Mouse (Mus musculus) midbrain, embryonic 11.5 days (tissue): ENCODE measurements around the gene Vti1a. TPM values are rescaled to one million over a fixed set of nuclear protein-coding genes. Genes with fewer than 3 reads are reported as not detected.

Source experiments
- ATAC-seq: fragments of 200-750 bp; cut with Nextera tagmentation; 2 replicates; pipeline ENCODE4 v1.8.0; 2017; ENCODE audit warnings: moderate TSS enrichment, moderate library complexity; ENCODE audit not compliant: low FRiP score
- DNase-seq: peaks from one replicate; pipeline ENCODE4 v3.0.0; 2015; ENCODE audit warnings: low spot score; ENCODE audit errors: missing footprints
- H3K27ac ChIP-seq: fragments of 300-500 bp; sonication (generic); 2 replicates; pipeline ENCODE4 v1.5.1; 2014; ENCODE audit warnings: low read depth, low read length
- H3K27me3 ChIP-seq: fragments of 300-500 bp; sonication (generic); 2 replicates; pipeline ENCODE4 v1.6.1; 2014; ENCODE audit warnings: mild to moderate bottlenecking, low read length, moderate library complexity, mixed read lengths; ENCODE audit not compliant: control insufficient read depth, insufficient read depth
- H3K36me3 ChIP-seq: fragments of 300-500 bp; sonication (generic); 2 replicates; pipeline ENCODE4 v1.6.1; 2014; ENCODE audit warnings: mild to moderate bottlenecking, low read length, moderate library complexity, mixed read lengths; ENCODE audit not compliant: control insufficient read depth, insufficient read depth
- H3K4me1 ChIP-seq: fragments of 300-500 bp; sonication (generic); 2 replicates; pipeline ENCODE4 v1.6.1; 2014; ENCODE audit warnings: low read length; ENCODE audit not compliant: control insufficient read depth, insufficient read depth
- H3K4me2 ChIP-seq: fragments of 300-500 bp; sonication (generic); 2 replicates; pipeline ENCODE4 v1.6.1; 2014; ENCODE audit warnings: mild to moderate bottlenecking, moderate library complexity
- H3K4me3 ChIP-seq: fragments of 300-500 bp; sonication (generic); 2 replicates; pipeline ENCODE4 v1.5.1; 2014; ENCODE audit warnings: low read depth, low read length
- H3K9ac ChIP-seq: fragments of 300-500 bp; sonication (generic); 2 replicates; pipeline ENCODE4 v1.6.1; 2014; ENCODE audit warnings: low read length
- H3K9me3 ChIP-seq: fragments of 300-500 bp; sonication (generic); 2 replicates; pipeline ENCODE4 v1.6.1; 2016; ENCODE audit warnings: low read length; ENCODE audit not compliant: control insufficient read depth
- WGBS: fragments of 180-500 bp; shearing (Covaris S2); extraction: QIAGEN DNeasy Blood & Tissue Kit; methylation state at CpG from one replicate; pipeline ENCODE4 v1.1.7; 2014; 5-methylcytosine and 5-hydroxymethylcytosine counted together
- polyA plus RNA-seq: library from polyadenylated mRNA; unstranded; fragments of >200 nt; fragmentation: Nextera tagmentation; extraction: Ambion mirVana; gene quantifications from 2 replicates; pipeline ENCODE4 v1.2.1, GENCODE M21; 2014

Vti1a gene
- polyA plus RNA-seq, 1 experiment from 2014 or later, result 27.1 TPM

DNA sequence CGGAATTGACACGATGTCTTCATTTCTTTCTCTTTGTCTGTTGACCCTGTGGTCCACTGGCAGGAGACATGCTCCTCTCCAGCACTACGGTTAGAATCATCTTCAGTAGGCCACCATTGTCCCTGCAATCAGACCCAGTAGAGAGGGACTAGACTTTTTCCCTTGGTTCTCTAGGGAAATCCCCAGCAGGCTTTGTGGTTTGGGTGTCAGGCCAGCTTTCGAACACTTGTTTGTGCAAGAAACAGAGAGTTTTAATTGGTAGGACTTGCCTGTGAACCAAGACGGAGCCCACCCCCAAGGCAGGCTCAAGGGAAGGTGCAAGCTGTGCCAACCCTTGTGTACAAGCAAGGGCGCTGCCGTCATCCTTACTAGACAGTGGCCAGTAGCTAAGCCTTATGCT, 302.5 kb downstream of the Vti1a start:
- Histone ChIP-seq H3K4me3 (no peak overlapping the region), H3K4me2 (no peak overlapping the region), H3K27ac (no peak overlapping the region), H3K9me3 (no peaks in the 10 kb centered on the region), H3K4me1 (peaks cover 6% of the 10 kb centered on the region), H3K36me3 (no peaks in the 10 kb centered on the region), H3K9ac (no peak overlapping the region), H3K27me3 (no peaks in the 10 kb centered on the region)
- no peak for DNase-seq
- no peak for ATAC-seq
- 93% methylated on average over 7 of the region's 7 CpGs for WGBS

DNA sequence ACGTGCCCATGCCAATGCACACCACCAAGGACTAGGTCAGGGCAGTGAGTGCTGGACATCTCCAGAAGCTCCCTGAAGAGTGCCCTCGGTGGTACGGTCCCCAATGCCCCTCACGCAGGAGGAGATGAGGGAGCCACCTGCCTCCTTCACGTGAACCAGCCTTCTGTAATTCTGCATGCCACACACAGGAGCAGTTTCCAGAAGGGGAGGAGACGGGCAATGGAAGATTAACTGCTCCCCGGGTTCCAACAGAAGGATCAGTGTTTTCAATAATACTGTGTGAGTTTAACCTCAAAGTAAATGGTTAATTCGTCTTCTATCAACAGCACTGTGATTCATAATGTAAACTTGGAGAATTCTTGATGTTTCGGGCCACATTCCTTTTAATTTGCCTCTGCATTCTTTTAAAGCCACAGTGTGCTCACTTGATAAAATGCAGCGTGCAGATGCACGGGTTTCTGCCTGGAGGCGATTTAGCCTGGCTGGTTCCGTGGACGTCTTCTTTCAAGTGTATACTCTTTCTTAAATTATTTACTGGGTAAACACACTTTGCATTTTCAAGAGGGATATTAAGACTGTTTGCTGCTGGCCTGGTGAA, 304.4 kb downstream of the Vti1a start:
- Histone ChIP-seq H3K27ac (no peak overlapping the region), H3K27me3 (no peaks in the 10 kb centered on the region), H3K4me1 (peaks cover 6% of the 10 kb centered on the region), H3K36me3 (no peaks in the 10 kb centered on the region), H3K4me3 (no peak overlapping the region), H3K9ac (no peak overlapping the region), H3K9me3 (no peaks in the 10 kb centered on the region), H3K4me2 (no peak overlapping the region)
- ATAC-seq, result no peak
- WGBS, result 72% methylated on average over 14 of the region's 14 CpGs
- DNase-seq, result no peak

DNA sequence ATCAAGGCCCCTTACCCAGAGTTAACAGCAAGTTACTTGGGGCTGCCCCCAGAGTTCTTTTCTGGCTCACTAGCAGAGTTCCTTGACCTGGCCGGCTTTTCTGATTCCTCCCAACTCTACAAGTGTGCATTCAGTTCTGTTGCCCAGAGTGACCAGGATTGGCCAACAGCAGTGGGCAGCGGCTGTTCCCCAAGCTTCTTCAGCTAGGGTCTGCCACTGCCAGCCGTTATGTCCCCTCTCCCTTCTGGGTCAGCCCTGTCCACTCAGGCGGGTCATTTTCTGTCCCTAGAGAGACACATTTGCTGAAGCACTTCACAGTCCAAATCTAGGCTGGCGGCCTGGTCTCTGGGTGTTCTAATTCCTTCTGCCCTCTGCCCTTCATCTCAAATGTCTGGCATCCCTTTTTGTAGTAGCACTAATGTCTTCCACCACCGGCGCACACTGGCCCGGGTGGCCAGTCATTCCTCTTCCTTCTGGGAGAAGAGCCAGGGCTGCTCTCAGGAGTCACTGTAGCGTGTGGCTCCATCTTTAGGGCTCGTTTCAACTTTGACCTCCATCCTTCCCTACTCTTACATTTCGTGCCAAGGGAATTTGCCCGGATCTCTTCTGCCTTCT, 305.0 kb downstream of the Vti1a start:
- H3K4me1 ChIP-seq, result peaks cover 8% of the 10 kb centered on the region
- H3K9ac ChIP-seq, result no peak overlapping the region
- no peaks in the 10 kb centered on the region for H3K9me3 ChIP-seq
- no peak overlapping the region for H3K27ac ChIP-seq
- no peaks in the 10 kb centered on the region; the same call in 1 of the 2 replicates for H3K36me3 ChIP-seq
- H3K4me2 ChIP-seq, result no peak overlapping the region
- DNase-seq, result no peak
- H3K27me3 ChIP-seq, result no peaks in the 10 kb centered on the region
- no peak for ATAC-seq
- WGBS, result 79% methylated on average over 12 of the region's 12 CpGs
- no peak overlapping the region for H3K4me3 ChIP-seq

DNA sequence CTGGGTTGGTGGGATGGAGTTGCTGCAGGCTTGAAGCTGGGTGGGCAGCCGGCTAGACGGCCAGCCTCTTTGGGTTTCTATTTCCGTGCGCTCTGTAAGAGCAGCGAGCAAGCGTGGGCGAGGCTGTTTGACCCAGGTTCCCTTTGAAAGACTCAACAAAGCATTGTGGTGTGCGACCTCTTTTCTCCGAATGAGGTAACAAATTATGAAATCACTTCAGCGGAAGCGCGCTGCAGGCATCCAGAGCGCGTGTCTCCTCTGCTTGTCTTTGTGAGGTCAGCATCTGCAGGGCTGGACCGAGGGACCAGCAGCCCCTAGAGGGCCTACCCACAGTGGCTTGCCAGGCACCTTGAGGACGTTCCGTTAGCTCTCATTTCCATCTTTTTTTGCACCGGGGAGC, 306.7 kb downstream of the Vti1a start:
- Histone ChIP-seq H3K4me3 (no peak overlapping the region), H3K4me1 (peaks cover 12% of the 10 kb centered on the region), H3K9me3 (no peaks in the 10 kb centered on the region), H3K27ac (no peak overlapping the region), H3K36me3 (no peaks in the 10 kb centered on the region; the same call in 1 of the 2 replicates), H3K4me2 (no peak overlapping the region), H3K27me3 (no peaks in the 10 kb centered on the region), H3K9ac (no peak overlapping the region)
- ATAC-seq (no peak), DNase-seq (no peak)
- 86% methylated on average over 18 of the region's 18 CpGs for WGBS

DNA sequence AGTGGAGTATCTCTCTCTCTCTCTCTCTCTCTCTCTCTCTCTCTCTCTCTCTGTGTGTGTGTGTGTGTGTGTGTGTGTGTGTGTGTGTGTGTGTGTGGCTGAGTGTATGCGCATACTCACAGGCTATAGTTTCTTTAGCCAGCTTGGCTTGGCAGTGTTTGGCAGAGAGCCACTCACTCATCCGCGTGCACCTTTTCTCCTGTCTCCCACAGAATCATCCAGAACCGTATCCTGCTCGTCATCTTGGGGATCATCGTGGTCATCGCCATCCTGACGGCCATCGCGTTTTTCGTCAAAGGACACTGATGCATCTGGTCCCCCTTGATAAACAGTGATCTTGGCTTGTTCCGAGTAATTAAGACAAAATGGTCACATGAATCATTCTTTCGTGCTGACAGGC, 307.5 kb downstream of the Vti1a start:
- no peak overlapping the region for H3K27ac ChIP-seq
- WGBS, result 93% methylated on average over 13 of the region's 13 CpGs
- no peak overlapping the region for H3K4me2 ChIP-seq
- no peaks in the 10 kb centered on the region for H3K27me3 ChIP-seq
- ATAC-seq, result no peak
- no peaks in the 10 kb centered on the region for H3K9me3 ChIP-seq
- H3K9ac ChIP-seq, result no peak overlapping the region
- no peaks in the 10 kb centered on the region; the same call in 1 of the 2 replicates for H3K36me3 ChIP-seq
- peaks cover 12% of the 10 kb centered on the region for H3K4me1 ChIP-seq
- no peak overlapping the region for H3K4me3 ChIP-seq
- DNase-seq, result no peak

DNA sequence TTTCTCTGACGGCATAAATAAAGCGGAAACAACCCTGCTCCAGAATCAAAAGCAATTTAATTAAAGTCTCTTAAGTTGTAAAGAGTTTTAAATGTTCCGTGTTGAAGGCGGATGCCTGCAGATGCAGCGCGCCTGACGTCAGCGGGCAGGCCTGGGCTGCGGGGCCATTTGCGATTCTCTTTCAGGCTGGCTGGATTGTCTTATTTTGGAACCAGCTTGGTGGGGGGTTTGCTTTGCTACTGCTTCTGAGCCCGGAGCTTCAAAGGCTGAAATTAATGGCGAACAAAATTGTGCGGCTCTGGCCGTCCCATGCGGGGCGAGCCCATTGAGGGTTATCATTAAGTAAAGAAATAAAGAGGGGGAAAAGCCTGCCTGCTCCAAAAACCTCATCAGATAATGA, 310.4 kb downstream of the Vti1a start:
- Histone ChIP-seq H3K4me3 (no peak overlapping the region), H3K9me3 (no peaks in the 10 kb centered on the region), H3K4me1 (peaks cover 6% of the 10 kb centered on the region; the same call in 1 of the 2 replicates), H3K9ac (no peak overlapping the region), H3K4me2 (no peak overlapping the region), H3K27ac (no peak overlapping the region; the same call in 1 of the 2 replicates), H3K36me3 (no peaks in the 10 kb centered on the region; the same call in 1 of the 2 replicates), H3K27me3 (no peaks in the 10 kb centered on the region)
- DNase-seq, result no peak
- WGBS, result 51% methylated on average over 16 of the region's 16 CpGs
- ATAC-seq, result no peak

DNA sequence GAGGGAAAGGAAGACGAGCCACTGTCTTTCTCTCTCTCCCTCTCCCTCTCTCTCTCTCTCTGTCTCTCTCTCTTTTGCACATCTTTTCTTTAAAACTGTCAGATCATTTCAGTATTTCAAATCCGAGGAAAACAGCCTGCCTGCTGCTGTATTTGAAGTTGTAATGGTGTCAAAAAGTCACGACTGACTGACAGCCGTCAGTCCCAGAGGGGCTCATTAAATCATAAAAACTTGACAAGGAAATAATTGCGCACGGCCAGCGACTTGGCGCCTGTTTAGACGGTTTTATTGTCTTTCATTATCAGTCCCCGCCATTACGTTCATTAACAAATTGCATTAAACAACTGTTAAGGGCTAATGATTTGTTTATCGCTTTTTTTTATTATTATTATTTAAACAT, 310.9 kb downstream of the Vti1a start:
- H3K27ac ChIP-seq, result no peak overlapping the region; the same call in 1 of the 2 replicates
- H3K4me3 ChIP-seq, result no peak overlapping the region
- H3K4me2 ChIP-seq, result no peak overlapping the region
- peaks cover 6% of the 10 kb centered on the region; the same call in 1 of the 2 replicates for H3K4me1 ChIP-seq
- ATAC-seq (no peak), DNase-seq (no peak)
- H3K9me3 ChIP-seq, result no peaks in the 10 kb centered on the region
- 65% methylated on average over 12 of the region's 12 CpGs for WGBS
- H3K9ac ChIP-seq, result no peak overlapping the region
- H3K36me3 ChIP-seq, result no peaks in the 10 kb centered on the region; the same call in 1 of the 2 replicates
- no peaks in the 10 kb centered on the region for H3K27me3 ChIP-seq

DNA sequence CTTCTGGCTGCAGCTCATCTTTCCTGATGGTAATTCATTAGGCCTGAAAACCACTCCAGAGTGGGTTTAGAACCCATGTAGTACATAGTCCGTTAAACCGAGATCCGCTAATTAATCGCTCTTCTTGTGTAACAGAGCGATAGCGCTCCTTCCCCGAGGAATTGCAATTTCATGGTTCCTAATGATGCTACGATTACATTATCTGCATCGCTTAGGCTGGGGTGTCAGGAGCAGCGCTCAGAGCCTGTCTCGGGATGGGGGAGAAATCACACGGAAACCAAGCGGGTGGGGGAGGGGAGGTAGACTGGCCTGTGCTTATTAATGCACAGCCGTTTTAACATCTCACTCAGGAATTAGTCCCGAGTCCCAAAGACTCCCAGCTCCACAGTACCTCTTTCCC, 319.4 kb downstream of the Vti1a start:
- no peaks in the 10 kb centered on the region for H3K9me3 ChIP-seq
- WGBS, result 60% methylated on average over 15 of the region's 15 CpGs
- H3K27ac ChIP-seq, result no peak overlapping the region
- no peaks in the 10 kb centered on the region for H3K36me3 ChIP-seq
- DNase-seq, result no peak
- no peaks in the 10 kb centered on the region for H3K4me1 ChIP-seq
- H3K4me2 ChIP-seq, result no peak overlapping the region
- H3K9ac ChIP-seq, result no peak overlapping the region
- 0 out of 2 replicates have a peak, but pooled peaks have one; percentile 24 for ATAC-seq
- H3K4me3 ChIP-seq, result no peak overlapping the region
- H3K27me3 ChIP-seq, result no peaks in the 10 kb centered on the region

DNA sequence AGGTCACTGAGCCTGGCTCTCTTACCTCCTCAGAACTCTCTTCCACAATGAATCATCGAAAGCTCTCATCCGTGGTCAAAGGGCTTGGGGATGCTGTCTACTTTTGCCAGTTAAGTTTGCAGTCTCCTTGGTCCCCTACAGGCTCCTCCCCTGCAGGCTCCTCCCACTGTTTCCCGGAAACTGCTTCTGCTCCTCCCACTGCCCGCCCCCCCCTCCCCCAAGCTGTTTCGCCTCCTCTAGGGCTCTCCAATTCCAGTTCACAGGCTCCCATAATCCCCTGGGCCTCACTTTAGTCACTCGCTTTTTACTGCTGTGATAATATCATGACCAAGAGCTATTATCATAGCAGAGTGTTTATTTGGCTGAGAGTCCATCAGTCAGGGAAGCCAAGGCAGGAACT, 324.2 kb downstream of the Vti1a start:
- Histone ChIP-seq H3K27ac (no peak overlapping the region), H3K4me1 (peaks cover 9% of the 10 kb centered on the region), H3K9ac (no peak overlapping the region), H3K4me3 (no peak overlapping the region), H3K36me3 (no peaks in the 10 kb centered on the region), H3K4me2 (no peak overlapping the region), H3K9me3 (no peaks in the 10 kb centered on the region), H3K27me3 (peaks cover 5% of the 10 kb centered on the region)
- WGBS, result 82% methylated on average over 6 of the region's 6 CpGs
- no peak for ATAC-seq
- no peak for DNase-seq
